Mouse (Mus musculus) gastrocnemius, postnatal 36 days (tissue): ENCODE results near the gene Yaf2. TPM values are rescaled to one million over a fixed set of nuclear protein-coding genes. Genes with fewer than 3 reads are reported as not detected.
"Not testable (repeated sequence)": the region's sequence is repeated elsewhere in the genome, so short reads cannot be mapped to it uniquely, and the experiment has no call there.

Experiments used
- DNase-seq, 2 experiments: peaks; one replicate each; pipeline ENCODE4 v3.0.0; 2022
- intact Hi-C: fragments of 180-260 bp; cut with DNase I; formaldehyde crosslinking; loops from one replicate; pipeline ENCODE4 v1.15.1; 2025
- total RNA-seq, 2 experiments: library from RNA; stranded (reverse); gene quantifications; 2 replicates each; pipeline ENCODE4 v1.2.3; 2021

Gene Yaf2
- total RNA-seq, 2 experiments from 2014 or later = 14.6 to 16.3 TPM

- no peak for DNase-seq
- intact Hi-C loops = loop anchor here (10.0 kb wide), 1 partner anchor 951 kb away; no protein-coding TSS in a partner anchor
These were observed 73.2 kb downstream of the Yaf2 start for GRCm38 (mm10) chr15:93263566-93263965.

DNA sequence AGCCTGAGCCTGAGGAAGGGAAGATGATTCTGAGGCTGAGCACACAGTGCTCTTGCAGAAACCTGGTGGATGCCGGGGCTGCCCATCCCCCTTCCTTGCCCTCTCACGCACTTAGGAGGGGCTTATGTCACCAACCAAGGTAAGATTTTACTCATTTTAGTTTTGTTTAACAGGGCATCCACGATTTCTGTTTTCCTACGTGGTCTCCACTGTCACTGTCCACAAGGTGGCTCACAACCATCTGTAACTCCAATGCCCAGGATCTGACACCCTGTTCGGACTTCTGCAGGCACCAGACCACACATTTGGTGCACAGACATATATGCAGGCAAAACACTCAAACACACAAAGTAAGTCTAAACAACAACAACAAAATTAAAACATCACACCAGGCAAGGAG is 73.9 kb downstream of the Yaf2 start:
- intact Hi-C loops = loop anchor here (10.0 kb wide), 1 partner anchor 952 kb away; no protein-coding TSS in a partner anchor

DNA sequence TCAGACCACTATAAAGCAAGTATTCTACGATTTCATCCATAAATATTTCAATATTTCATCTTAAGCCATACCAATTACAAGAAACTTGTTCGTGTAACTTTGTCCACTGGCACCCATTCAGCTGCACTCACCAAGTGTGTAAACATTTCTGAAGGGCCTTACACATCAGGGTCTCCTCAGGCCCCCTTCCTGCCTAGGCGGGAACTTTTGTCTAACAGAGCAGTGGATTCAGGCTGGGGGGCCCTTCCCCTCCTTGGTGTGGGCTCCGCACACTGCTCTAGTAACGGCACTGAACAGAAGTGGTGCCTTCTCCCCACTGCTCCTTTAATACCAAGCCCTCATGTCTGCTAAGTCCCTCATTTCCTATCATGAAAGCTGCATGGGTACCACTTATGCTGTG is 74.5 kb downstream of the Yaf2 start:
- no peak for DNase-seq
- intact Hi-C loops = loop anchor here (10.0 kb wide), 1 partner anchor 953 kb away; no protein-coding TSS in a partner anchor

More for the DNA sequence above, 73.9 kb downstream of the Yaf2 start:
- DNase-seq = no peak

- intact Hi-C loops = loop anchor here (10.0 kb wide), 1 partner anchor 955 kb away; no protein-coding TSS in a partner anchor
- DNase-seq = no peak
These were observed 76.8 kb downstream of the Yaf2 start for GRCm38 (mm10) chr15:93259933-93260332.

GRCm38 (mm10) chr15:93255295-93255694 is 81.4 kb downstream of the Yaf2 start:
- no peak for DNase-seq

GRCm38 (mm10) chr15:93253172-93253571 is 83.6 kb downstream of the Yaf2 start:
- intact Hi-C loops = no loop called here
- DNase-seq = no peak

More at GRCm38 (mm10) chr15:93255295-93255694, 81.4 kb downstream of the Yaf2 start:
- intact Hi-C loops = no loop called here

DNA sequence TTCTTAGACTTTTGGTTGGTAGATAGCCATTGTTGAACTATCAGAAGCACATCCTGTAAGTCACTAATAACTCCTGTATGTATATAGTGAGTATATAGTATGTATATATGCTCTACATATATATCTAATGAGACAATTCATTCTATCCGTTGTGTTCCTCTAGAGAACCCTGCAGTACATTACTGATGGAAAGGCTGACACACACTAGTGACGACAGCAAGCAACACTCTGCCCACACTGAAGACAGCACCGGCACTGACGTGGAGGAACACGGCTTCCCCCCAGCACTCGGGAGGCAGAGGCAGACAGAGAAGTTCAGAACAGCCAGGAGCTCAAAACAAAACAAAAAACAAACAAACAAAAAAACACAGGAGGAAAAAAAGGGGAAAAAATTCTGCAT is 84.3 kb downstream of the Yaf2 start:
- DNase-seq = no peak
- intact Hi-C loops = no loop called here

DNA sequence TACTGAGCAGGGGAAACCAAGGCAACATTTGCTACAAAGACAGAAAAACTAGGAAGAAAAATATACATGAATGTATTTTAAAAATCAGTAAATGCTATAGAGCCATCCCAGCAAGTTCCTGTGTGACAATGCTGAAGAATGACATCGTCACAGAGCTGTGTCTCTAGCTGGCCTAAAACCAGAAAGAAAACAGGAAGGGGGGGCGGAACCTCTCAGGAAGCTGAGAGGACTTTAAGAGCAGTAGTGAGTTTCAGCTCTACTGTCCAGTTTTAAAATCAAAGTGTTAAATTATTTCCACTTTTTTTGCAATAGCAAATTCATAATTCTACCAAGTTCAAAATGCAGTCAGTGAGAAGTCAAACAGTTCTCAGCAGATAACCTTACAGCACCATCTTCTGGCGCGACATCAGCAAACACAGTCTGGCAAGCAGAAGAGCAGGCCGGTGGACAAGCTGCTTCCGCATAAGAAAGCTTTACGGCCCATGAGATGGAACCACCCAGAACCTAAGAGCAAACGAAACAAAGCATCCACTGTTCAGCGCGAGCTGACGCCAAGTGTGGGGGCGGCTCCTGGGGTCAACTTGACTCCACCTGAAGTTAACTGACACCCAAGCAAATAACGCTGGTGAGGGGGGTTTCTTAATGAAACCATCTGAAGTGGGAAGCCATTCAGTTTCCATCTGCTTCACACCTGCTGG is 85.0 kb downstream of the Yaf2 start:
- DNase-seq = no peak
- intact Hi-C loops = no loop called here

DNA sequence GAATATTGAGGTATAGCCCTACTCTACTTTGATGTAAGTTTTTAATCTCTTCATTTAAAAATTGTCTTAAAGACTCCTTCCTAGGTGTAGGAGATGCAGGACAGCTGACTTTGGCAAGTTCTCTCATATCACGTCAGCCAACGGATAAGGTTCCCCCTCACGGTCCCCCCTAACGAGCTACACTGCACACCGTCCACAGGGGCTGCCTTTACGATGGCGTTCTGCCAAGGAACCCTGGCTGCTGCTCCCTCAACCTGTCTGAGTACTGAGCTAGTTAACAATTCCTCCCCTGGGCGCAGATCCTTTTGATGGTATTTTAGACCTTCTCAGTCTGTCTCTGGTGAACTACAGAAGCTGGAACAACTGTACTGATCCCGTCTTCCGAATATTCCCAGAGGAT is 93.5 kb downstream of the Yaf2 start:
- DNase-seq = no peak
- intact Hi-C loops = no loop called here

- DNase-seq, intact Hi-C loops: not testable (repeated sequence)
These were observed 100.3 kb downstream of the Yaf2 start for GRCm38 (mm10) chr15:93236456-93236855.

Other genes starting within 250 kb of the Yaf2 start
- 1 to 10 TPM; 4.9 to 6.0 TPM for gene Gxylt1, start 61.8 kb downstream of the Yaf2 start, total RNA-seq
- 100 to 1,000 TPM in 1 of 2 experiments, 10 to 100 TPM in 1; 96.7 to 121 TPM for gene Zcrb1, start 61.4 kb upstream of the Yaf2 start, total RNA-seq
- 10 to 100 TPM; 13.4 to 14.1 TPM for gene Pphln1, start 61.4 kb upstream of the Yaf2 start, total RNA-seq